Mouse (Mus musculus) forebrain, embryonic 12.5 days (tissue): Measurements from ENCODE around the gene Dlx4. TPM values are rescaled to one million over a fixed set of nuclear protein-coding genes. Genes with fewer than 3 reads are reported as not detected.

Source experiments
- ATAC-seq: fragments of 200-750 bp; cut with Nextera tagmentation; 2 replicates; pipeline ENCODE4 v1.8.0; 2017; ENCODE audit warnings: moderate TSS enrichment; ENCODE audit not compliant: low FRiP score
- H3K27ac ChIP-seq: fragments of 300-500 bp; sonication (generic); 2 replicates; pipeline ENCODE4 v1.5.1; 2016; ENCODE audit warnings: mild to moderate bottlenecking
- H3K27me3 ChIP-seq: fragments of 300-500 bp; sonication (generic); 2 replicates; pipeline ENCODE4 v1.6.1; 2016; ENCODE audit warnings: mild to moderate bottlenecking
- H3K36me3 ChIP-seq: fragments of 300-500 bp; sonication (generic); replicated peaks from 2 replicates; pipeline ENCODE4 v1.6.1; 2016; ENCODE audit warnings: mild to moderate bottlenecking
- H3K4me1 ChIP-seq: fragments of 300-500 bp; sonication (generic); 2 replicates; pipeline ENCODE4 v1.6.1; 2016
- H3K4me2 ChIP-seq: fragments of 300-500 bp; sonication (generic); 2 replicates; pipeline ENCODE4 v1.6.1; 2016; ENCODE audit warnings: mild to moderate bottlenecking, moderate library complexity
- H3K4me3 ChIP-seq: fragments of 300-500 bp; sonication (generic); replicated peaks from 2 replicates; pipeline ENCODE4 v1.5.1; 2016; ENCODE audit warnings: mild to moderate bottlenecking
- H3K9ac ChIP-seq: fragments of 300-500 bp; sonication (generic); 2 replicates; pipeline ENCODE4 v1.6.1; 2016; ENCODE audit warnings: mild to moderate bottlenecking
- H3K9me3 ChIP-seq: fragments of 300-500 bp; sonication (generic); 2 replicates; pipeline ENCODE4 v1.6.1; 2016
- WGBS: fragments of 180-500 bp; shearing (Covaris S2); methylation state at CpG from one replicate; pipeline ENCODE4 v1.1.7; 2016; 5-methylcytosine and 5-hydroxymethylcytosine counted together
- polyA plus RNA-seq: library from polyadenylated mRNA; unstranded; fragments of >200 nt; fragmentation: Nextera tagmentation; extraction: Ambion mirVana; gene quantifications from 2 replicates; pipeline ENCODE4 v1.2.1, GENCODE M21; 2016

The Dlx4 gene
- polyA plus RNA-seq, 1 experiment from 2014 or later, result 0.20 TPM

GRCm38 (mm10) chr11:95096608-95097373 lies 49.3 kb downstream of the Dlx4 start:
- no peaks in the 10 kb centered on the region for H3K27me3 ChIP-seq
- H3K27ac ChIP-seq, result no peak overlapping the region
- H3K9ac ChIP-seq, result no peak overlapping the region

DNA sequence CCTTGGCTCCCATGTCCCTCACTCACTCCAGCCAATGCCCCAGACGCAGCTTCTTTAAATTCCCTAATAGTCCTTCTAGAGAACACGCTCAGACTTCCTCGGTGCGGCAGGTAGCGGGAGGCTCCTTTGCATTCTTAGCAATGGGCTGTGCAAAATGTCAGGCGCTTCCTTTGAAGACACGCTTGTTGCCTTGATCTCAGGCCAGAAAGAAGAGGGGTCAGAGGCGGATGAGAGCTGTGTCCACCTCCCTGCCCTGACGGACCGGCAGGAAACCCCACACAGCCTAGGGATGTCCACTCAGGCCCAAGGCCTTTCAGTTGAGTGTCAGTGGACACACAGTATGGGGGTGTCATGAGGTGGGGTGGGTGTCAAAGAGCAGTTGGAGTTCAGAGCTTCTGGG lies 50.5 kb downstream of the Dlx4 start:
- Histone ChIP-seq H3K27me3 (no peaks in the 10 kb centered on the region), H3K9ac (no peak overlapping the region), H3K27ac (no peak overlapping the region), H3K4me3 (no peak overlapping the region), H3K36me3 (no peaks in the 10 kb centered on the region), H3K4me2 (no peak overlapping the region), H3K4me1 (peaks cover 8% of the 10 kb centered on the region; the same call in 1 of the 2 replicates), H3K9me3 (no peaks in the 10 kb centered on the region)
- WGBS, result 85% methylated on average over 10 of the region's 10 CpGs
- ATAC-seq, result no peak

More at GRCm38 (mm10) chr11:95096608-95097373, 49.3 kb downstream of the Dlx4 start:
- no peak overlapping the region for H3K4me2 ChIP-seq
- no peak for ATAC-seq
- H3K4me1 ChIP-seq, result peaks cover 8% of the 10 kb centered on the region; the same call in 1 of the 2 replicates
- 65% methylated on average over 4 of the region's 4 CpGs for WGBS
- no peaks in the 10 kb centered on the region for H3K9me3 ChIP-seq
- no peaks in the 10 kb centered on the region for H3K36me3 ChIP-seq
- H3K4me3 ChIP-seq, result no peak overlapping the region

DNA sequence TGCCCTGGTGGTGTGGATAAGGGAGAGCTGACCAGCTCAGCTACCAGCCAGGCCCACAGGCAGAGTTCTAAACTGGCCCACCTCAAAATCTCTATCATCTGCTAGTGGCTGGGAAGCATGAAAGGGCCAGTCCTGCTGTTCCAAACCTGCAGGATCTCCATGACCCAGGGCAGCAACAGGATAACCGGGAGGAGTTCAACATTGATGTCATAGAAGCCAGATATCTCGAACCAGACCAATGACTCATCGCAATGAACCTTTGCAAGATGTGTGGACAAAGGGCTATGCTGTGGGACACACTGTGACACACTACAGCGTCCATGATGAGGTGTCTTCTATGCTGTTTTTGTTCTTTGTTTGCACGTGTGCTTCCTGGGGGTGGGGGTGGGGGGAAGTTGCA lies 53.0 kb downstream of the Dlx4 start:
- Histone ChIP-seq H3K36me3 (no peaks in the 10 kb centered on the region), H3K4me1 (peaks cover 8% of the 10 kb centered on the region; the same call in 1 of the 2 replicates), H3K9ac (no peak overlapping the region), H3K4me3 (no peak overlapping the region), H3K9me3 (no peaks in the 10 kb centered on the region), H3K27ac (no peak overlapping the region), H3K4me2 (no peak overlapping the region), H3K27me3 (no peaks in the 10 kb centered on the region)
- ATAC-seq, result no peak
- WGBS, result 86% methylated on average over 5 of the region's 5 CpGs

Other genes with a start within 250 kb of the Dlx4 start
- gene Col1a1, start 210.0 kb downstream of the Dlx4 start, polyA plus RNA-seq, result 208 and 267 TPM in 2 replicates
- gene Hils1, start 178.7 kb downstream of the Dlx4 start, polyA plus RNA-seq, result not detected in 2 replicates
- gene Sgca, start 169.9 kb downstream of the Dlx4 start, polyA plus RNA-seq, result not detected in 2 replicates
- 16.6 and 17.7 TPM in 2 replicates for gene Ppp1r9b, start 155.2 kb downstream of the Dlx4 start, polyA plus RNA-seq
- 80.5 and 86.7 TPM in 2 replicates for gene Samd14, start 136.4 kb downstream of the Dlx4 start, polyA plus RNA-seq
- 17.3 and 19.4 TPM in 2 replicates for gene Pdk2, start 104.9 kb downstream of the Dlx4 start, polyA plus RNA-seq
- 3.8 and 5.2 TPM in 2 replicates for gene Itga3, start 69.5 kb downstream of the Dlx4 start, polyA plus RNA-seq
- 1.0 and 1.1 TPM in 2 replicates for gene Dlx3, start 26.1 kb downstream of the Dlx4 start, polyA plus RNA-seq
- 0.20 TPM in 1 of 2 replicates, not detected in the other for gene Tac4, start 115.3 kb upstream of the Dlx4 start, polyA plus RNA-seq
- 83.9 and 92.1 TPM in 2 replicates for gene Kat7, start 164.0 kb upstream of the Dlx4 start, polyA plus RNA-seq
- gene Fam117a, start 190.8 kb upstream of the Dlx4 start, polyA plus RNA-seq, result 6.0 and 7.8 TPM in 2 replicates
- gene Slc35b1, start 238.4 kb upstream of the Dlx4 start, polyA plus RNA-seq, result 126 TPM in 2 replicates